Mouse (Mus musculus): Measurements from ENCODE around the gene Arhgap20. TPM values are rescaled to one million over a fixed set of nuclear protein-coding genes. Genes with fewer than 3 reads are reported as not detected.

Gene Arhgap20
- under 1 TPM; 0.12 to 0.16 TPM for total RNA-seq (2023)

GRCm38 (mm10) chr9:51764921-51765416 lies at the start of gene Arhgap20:
Gene Arhgap20 (plus strand): TSS chr9:51765337.

Other genes with a start within 250 kb of the Arhgap20 start
- gene Fdx1, start 198.2 kb downstream of the Arhgap20 start, total RNA-seq (2023), result 1 to 10 TPM; 7.2 to 8.6 TPM

Measured in monocyte, adult 59 days (primary cell).